ENCODE assay signal across 14 mouse cellular contexts in the genomic region with DNA sequence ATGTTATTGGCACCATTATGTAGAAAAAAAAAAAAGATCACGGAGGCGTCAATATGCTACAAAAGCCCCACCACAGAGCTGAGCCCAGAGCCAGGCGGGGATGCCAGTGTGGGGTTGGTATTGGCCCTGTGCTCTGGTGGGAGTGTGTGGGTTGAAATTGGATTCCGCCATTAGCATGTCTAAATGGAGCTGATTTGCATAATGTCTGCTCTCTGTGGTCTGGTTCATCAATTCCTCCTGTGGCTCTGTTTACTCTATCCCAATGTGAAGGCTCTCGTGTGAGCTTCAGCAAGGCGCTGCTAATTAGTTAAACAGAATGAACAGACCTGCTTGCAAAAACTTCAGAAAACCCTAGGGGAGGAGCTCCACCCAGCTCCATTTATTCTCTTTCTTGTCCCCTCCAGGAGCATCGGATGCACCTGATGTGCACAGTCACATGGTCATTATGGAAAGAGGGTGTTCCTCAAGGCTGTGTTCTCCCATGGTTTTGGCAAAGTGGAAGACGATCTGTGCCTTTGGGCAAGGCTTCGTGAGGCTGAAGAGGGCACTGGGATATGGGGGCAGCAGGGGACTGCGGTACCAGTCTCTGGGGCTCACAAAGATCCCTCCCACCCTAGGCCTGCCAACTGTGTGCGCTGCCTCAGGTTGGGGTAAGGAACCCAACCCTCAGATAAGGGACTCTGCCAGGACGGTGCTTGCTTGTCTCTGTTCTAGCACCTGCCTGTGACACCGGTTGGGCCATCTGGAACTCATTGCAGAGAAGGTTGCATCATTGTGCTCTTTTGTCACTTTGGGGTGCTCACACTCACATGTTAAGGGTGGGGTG. TPM values are rescaled to one million over a fixed set of nuclear protein-coding genes. Genes with fewer than 3 reads are reported as not detected.
DNase-seq lines count a peak whose midpoint lies in the region; ATAC-seq lines count a peak whose summit lies in the region.
"Had no signal": no experiment of that assay in that cellular context is flagged by ENCODE, and none has a peak within 500 bp of the region (broad histone marks: within the 10 kb centered on the region; RNA-seq: fewer than 3 reads in every experiment).

No protein-coding gene starts in this region.

- WGBS in hindbrain, embryonic 12.5 days: 57% methylated on average over 13 of the region's 13 CpGs
- WGBS in liver, embryonic 12.5 days (ENCODE audit: insufficient replicate concordance): 60% methylated on average over 13 of the region's 13 CpGs

- no peaks in the 10 kb centered on the region for H3K27me3 ChIP-seq in hindbrain, embryonic 12.5 days
- H3K27me3 ChIP-seq in liver, embryonic 12.5 days (replicated peaks): peaks cover 25% of the 10 kb centered on the region
- H3K27me3 ChIP-seq: kidney, embryonic 15.5 days had no signal

- H3K9me3 ChIP-seq in hindbrain, embryonic 12.5 days (replicated peaks): no peaks in the 10 kb centered on the region
- no peaks in the 10 kb centered on the region for H3K9me3 ChIP-seq in liver, embryonic 12.5 days (replicated peaks)
- H3K9me3 ChIP-seq: kidney, embryonic 15.5 days; limb, embryonic 12.5 days had no signal

- no peak overlapping the region for H3K4me3 ChIP-seq in hindbrain, embryonic 12.5 days
- H3K4me3 ChIP-seq in liver, embryonic 12.5 days: no peak overlapping the region
- H3K4me3 ChIP-seq: kidney, embryonic 15.5 days; limb, embryonic 12.5 days had no signal

- H3K4me1 ChIP-seq in hindbrain, embryonic 12.5 days: 0 out of 2 replicates have a peak, but pooled peaks cover 7% of the 10 kb centered on the region
- H3K4me1 ChIP-seq in liver, embryonic 12.5 days: no peaks in the 10 kb centered on the region
- H3K4me1 ChIP-seq: limb, embryonic 12.5 days had no signal

- no peak overlapping the region for H3K9ac ChIP-seq in hindbrain, embryonic 12.5 days
- H3K9ac ChIP-seq in liver, embryonic 12.5 days: no peak overlapping the region
- H3K9ac ChIP-seq: kidney, embryonic 15.5 days; limb, embryonic 12.5 days had no signal

- ATAC-seq in hindbrain, embryonic 12.5 days (ENCODE audit: low FRiP score): peak; percentile 78
- no peak for ATAC-seq in liver, embryonic 12.5 days
- ATAC-seq in megakaryocyte-erythroid progenitor cell, adult 5-6 weeks (replicated peaks; ENCODE audit: low FRiP score, low TSS enrichment, poor library complexity, severe bottlenecking): no peak

- no peaks in the 10 kb centered on the region for H3K36me3 ChIP-seq in hindbrain, embryonic 12.5 days
- no peaks in the 10 kb centered on the region for H3K36me3 ChIP-seq in liver, embryonic 12.5 days
- H3K36me3 ChIP-seq: kidney, embryonic 15.5 days; limb, embryonic 12.5 days had no signal

- peak; percentile 61 to 65 for DNase-seq in right cerebral cortex, postnatal 10 days (ENCODE audit: low spot score in 2 of 2)
- no peak for DNase-seq in right cerebral cortex, adult 18-20 months
- peak; percentile 28 to 32 for DNase-seq in layer of hippocampus, postnatal 25 days (ENCODE audit: extremely low spot score in 1 of 2, low spot score in 1 of 2)
- DNase-seq in adrenal gland, postnatal 4 days (ENCODE audit: low spot score in 2 of 2): no peak
- DNase-seq in thymus, adult 18-20 months: no peak
- DNase-seq: cerebellum, adult 11-12 months; heart, postnatal 4 days had no signal

- H3K4me2 ChIP-seq in hindbrain, embryonic 12.5 days (replicated peaks): no peak overlapping the region
- H3K4me2 ChIP-seq in liver, embryonic 12.5 days: no peak overlapping the region
- H3K4me2 ChIP-seq: kidney, embryonic 15.5 days; limb, embryonic 12.5 days had no signal

- peak overlapping the region; percentile 35; the same call in 1 of the 2 replicates for H3K27ac ChIP-seq in hindbrain, embryonic 12.5 days
- H3K27ac ChIP-seq in liver, embryonic 12.5 days: no peak overlapping the region
- H3K27ac ChIP-seq: kidney, embryonic 15.5 days; limb, embryonic 12.5 days had no signal

RNA-seq across cellular contexts. Expression of gene Krtdap, which starts 1.8 kb away (rescaled TPM):
- polyA plus RNA-seq in hindbrain, embryonic 12.5 days (2016; fragmentation: Nextera tagmentation; extraction: Ambion mirVana): not detected in 2 replicates
- total RNA-seq in layer of hippocampus, postnatal 25 days (2021): not detected
- 1 to 10 TPM; 1.9 to 3.1 TPM for total RNA-seq in adrenal gland, postnatal 4 days (2021)
- not detected in 2 replicates for polyA plus RNA-seq in liver, embryonic 12.5 days (2016; fragmentation: Nextera tagmentation; extraction: Ambion mirVana)
- total RNA-seq in megakaryocyte-erythroid progenitor cell, adult 5-6 weeks (2014; fragmentation: Nextera tagmentation): not detected in 2 replicates
- not detected in 2 replicates for total RNA-seq in megakaryocyte-erythroid progenitor cell, adult 5-6 weeks (2017)
- total RNA-seq: heart, postnatal 4 days had no signal
- polyA plus RNA-seq: limb, embryonic 12.5 days; testis, adult 2 months had no signal

RNA-seq across cellular contexts. Expression of gene Dmkn, which starts 22.4 kb away (rescaled TPM):
- polyA plus RNA-seq in hindbrain, embryonic 12.5 days (2016; fragmentation: Nextera tagmentation; extraction: Ambion mirVana): 0.59 and 0.67 TPM in 2 replicates
- total RNA-seq in layer of hippocampus, postnatal 25 days (2021): 1 to 10 TPM in 1 of 2 experiments, under 1 TPM in 1; 0.66 to 1.3 TPM
- 1 to 10 TPM; 3.2 to 4.2 TPM for total RNA-seq in adrenal gland, postnatal 4 days (2021)
- not detected in 2 replicates for polyA plus RNA-seq in liver, embryonic 12.5 days (2016; fragmentation: Nextera tagmentation; extraction: Ambion mirVana)
- not detected in 2 replicates for total RNA-seq in megakaryocyte-erythroid progenitor cell, adult 5-6 weeks (2014; fragmentation: Nextera tagmentation)
- not detected in 2 replicates for total RNA-seq in megakaryocyte-erythroid progenitor cell, adult 5-6 weeks (2017)
- polyA plus RNA-seq: limb, embryonic 12.5 days had no signal

RNA-seq across cellular contexts. Expression of gene Sbsn, which starts 34.7 kb away (rescaled TPM):
- polyA plus RNA-seq in hindbrain, embryonic 12.5 days (2016; fragmentation: Nextera tagmentation; extraction: Ambion mirVana): 1.7 and 2.5 TPM in 2 replicates
- 1 to 10 TPM; 7.5 to 7.7 TPM for total RNA-seq in layer of hippocampus, postnatal 25 days (2021)
- total RNA-seq in adrenal gland, postnatal 4 days (2021): 10 to 100 TPM; 32.1 to 36.8 TPM
- polyA plus RNA-seq in liver, embryonic 12.5 days (2016; fragmentation: Nextera tagmentation; extraction: Ambion mirVana): 0.19 and 0.41 TPM in 2 replicates
- 3.3 and 4.5 TPM in 2 replicates for total RNA-seq in megakaryocyte-erythroid progenitor cell, adult 5-6 weeks (2014; fragmentation: Nextera tagmentation)
- 2.7 and 11.6 TPM in 2 replicates for total RNA-seq in megakaryocyte-erythroid progenitor cell, adult 5-6 weeks (2017)

RNA-seq across cellular contexts. Expression of gene Ffar2, which starts 37.6 kb away (rescaled TPM):
- polyA plus RNA-seq in hindbrain, embryonic 12.5 days (2016; fragmentation: Nextera tagmentation; extraction: Ambion mirVana): not detected in 2 replicates
- not detected for total RNA-seq in layer of hippocampus, postnatal 25 days (2021)
- 1 to 10 TPM; 2.7 to 2.9 TPM for total RNA-seq in adrenal gland, postnatal 4 days (2021)
- 0.21 and 0.53 TPM in 2 replicates for polyA plus RNA-seq in liver, embryonic 12.5 days (2016; fragmentation: Nextera tagmentation; extraction: Ambion mirVana)
- 0.20 and 1.1 TPM in 2 replicates for total RNA-seq in megakaryocyte-erythroid progenitor cell, adult 5-6 weeks (2014; fragmentation: Nextera tagmentation)
- total RNA-seq in megakaryocyte-erythroid progenitor cell, adult 5-6 weeks (2017): 1.7 and 12.6 TPM in 2 replicates
- total RNA-seq: heart, postnatal 4 days had no signal
- polyA plus RNA-seq: limb, embryonic 12.5 days had no signal

RNA-seq across cellular contexts. Expression of gene Gapdhs, which starts 42.5 kb away (rescaled TPM):
- polyA plus RNA-seq in hindbrain, embryonic 12.5 days (2016; fragmentation: Nextera tagmentation; extraction: Ambion mirVana): 0.76 and 1.1 TPM in 2 replicates
- total RNA-seq in layer of hippocampus, postnatal 25 days (2021): not detected
- total RNA-seq in adrenal gland, postnatal 4 days (2021): not detected
- polyA plus RNA-seq in liver, embryonic 12.5 days (2016; fragmentation: Nextera tagmentation; extraction: Ambion mirVana): not detected in 2 replicates
- not detected in 2 replicates for total RNA-seq in megakaryocyte-erythroid progenitor cell, adult 5-6 weeks (2014; fragmentation: Nextera tagmentation)
- not detected in 2 replicates for total RNA-seq in megakaryocyte-erythroid progenitor cell, adult 5-6 weeks (2017)
- total RNA-seq: gastrocnemius, postnatal 4 days; heart, postnatal 4 days had no signal

Comparison
In these comparisons a context has a peak if more than half of its experiments do, and no peak if none do; other contexts are left out.
1. DNase-seq: peak in right cerebral cortex, postnatal 10 days (2 of 2) and layer of hippocampus, postnatal 25 days (2 of 2); none in right cerebral cortex, adult 18-20 months (single experiment), adrenal gland, postnatal 4 days (0 of 2) and thymus, adult 18-20 months (0 of 2).